Mouse (Mus musculus) stomach, postnatal 0 days (tissue): Measurements from ENCODE around the gene Gm7029.

Experiments
- CTCF ChIP-seq: IDR thresholded peaks from 2 replicates; pipeline ENCODE4 v1.5.1; 2016; ENCODE audit warnings: antibody characterized with exemption, low read depth, mild to moderate bottlenecking, moderate library complexity
- EP300 ChIP-seq: optimal IDR thresholded peaks from 2 replicates; pipeline ENCODE3; 2016; ENCODE audit warnings: antibody characterized with exemption

DNA sequence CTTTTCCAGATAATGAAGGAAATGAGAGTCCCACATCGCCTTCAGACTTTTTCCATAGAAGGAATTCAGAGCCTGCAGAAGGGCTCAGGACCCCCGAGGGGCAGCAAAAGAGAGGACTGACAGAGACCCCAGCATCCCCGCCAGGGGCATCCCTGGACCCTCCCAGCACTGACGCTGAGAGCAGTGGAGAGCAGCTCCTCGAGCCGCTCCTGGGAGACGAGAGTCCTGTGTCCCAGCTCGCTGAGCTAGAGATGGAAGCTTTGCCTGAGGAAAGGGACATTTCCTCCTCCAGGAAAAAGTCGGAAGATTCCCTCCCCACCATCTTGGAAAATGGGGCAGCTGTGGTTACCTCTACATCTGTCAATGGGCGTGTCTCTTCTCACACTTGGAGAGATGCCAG lies 39.6 kb downstream of the Gm7029 start:
- TF ChIP-seq CTCF: no peak
- TF ChIP-seq EP300: no peak
